Mouse (Mus musculus) T-helper 1 cell (primary cell): ENCODE results near the gene Cyp2a5.
"Not testable (repeated sequence)": the region's sequence is repeated elsewhere in the genome, so short reads cannot be mapped to it uniquely, and the experiment has no call there.

Source experiments
- in situ Hi-C: fragments of 300-600 bp; cut with MboI, MseI; formaldehyde crosslinking; loops from one replicate; pipeline ENCODE4 v1.15.1; 2025; ENCODE audit warnings: high pct_unique_total_duplicates

The Cyp2a5 gene

DNA sequence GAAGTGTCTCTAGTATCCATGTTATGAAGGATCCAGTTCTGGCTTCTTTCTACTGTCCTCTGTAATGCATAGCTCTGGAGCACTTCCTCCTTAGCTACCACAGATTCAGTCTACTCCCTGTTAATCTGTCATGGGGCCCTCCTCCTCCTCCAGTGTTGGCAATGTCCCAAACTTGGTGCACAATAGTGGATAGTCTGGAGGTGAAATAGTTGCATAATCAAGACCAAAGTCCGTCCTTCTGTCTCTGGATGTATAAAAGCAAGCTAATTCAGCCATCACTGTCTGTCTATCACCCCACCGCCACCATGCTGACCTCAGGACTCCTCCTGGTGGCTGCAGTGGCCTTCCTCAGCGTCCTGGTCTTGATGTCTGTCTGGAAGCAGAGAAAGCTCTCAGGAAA is at the start of gene Cyp2a5:
Gene Cyp2a5, plus strand, starts transcription at position 247 of the 400 bp plus-strand sequence.
- in situ Hi-C loops: not testable (repeated sequence)

DNA sequence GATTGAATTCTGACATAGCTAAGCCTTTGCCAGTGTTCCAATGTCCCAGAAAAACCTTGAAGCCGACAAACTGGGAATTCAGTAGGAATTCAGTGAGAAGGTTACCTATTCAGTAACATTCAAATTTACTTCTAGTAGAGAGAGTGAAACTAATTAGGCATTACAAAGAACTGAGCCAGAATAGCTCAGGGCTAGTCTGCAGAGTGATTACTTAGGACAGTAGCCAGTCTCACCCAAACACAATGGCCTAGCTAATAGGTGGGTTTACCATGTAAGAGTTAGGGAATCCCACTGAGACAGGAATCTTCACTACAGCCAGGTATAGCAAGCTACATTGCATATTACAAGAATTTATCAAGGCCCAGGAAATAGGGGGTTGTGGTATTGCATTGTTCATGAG is 49.1 kb upstream of the Cyp2a5 start:
- in situ Hi-C loops: loop anchor here (10.0 to 25.0 kb wide), 2 partner anchors 476 to 691 kb away; partner anchors contain the start of gene Numbl

DNA sequence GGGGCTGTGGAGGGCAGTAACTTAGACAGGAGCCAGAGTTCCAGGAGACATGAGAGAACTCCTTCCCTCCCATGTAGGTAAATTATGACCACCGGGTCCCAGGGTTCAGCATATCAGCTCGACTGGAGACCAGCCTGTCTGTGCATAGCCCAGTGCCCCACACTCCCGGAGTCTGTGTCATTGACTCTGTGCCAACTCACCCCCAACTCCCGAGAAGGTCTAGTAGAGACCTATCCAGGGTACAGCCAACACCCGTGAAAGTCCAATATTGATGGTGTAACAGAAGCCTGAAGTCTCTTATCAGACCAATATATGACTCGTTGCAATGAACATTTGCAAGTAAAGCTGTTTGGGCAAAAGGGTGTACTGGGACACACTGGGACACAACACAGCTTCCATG is 45.1 kb upstream of the Cyp2a5 start:
- in situ Hi-C loops: loop anchor here (10.0 to 25.0 kb wide), 2 partner anchors 472 to 695 kb away; partner anchors contain the start of gene Numbl

DNA sequence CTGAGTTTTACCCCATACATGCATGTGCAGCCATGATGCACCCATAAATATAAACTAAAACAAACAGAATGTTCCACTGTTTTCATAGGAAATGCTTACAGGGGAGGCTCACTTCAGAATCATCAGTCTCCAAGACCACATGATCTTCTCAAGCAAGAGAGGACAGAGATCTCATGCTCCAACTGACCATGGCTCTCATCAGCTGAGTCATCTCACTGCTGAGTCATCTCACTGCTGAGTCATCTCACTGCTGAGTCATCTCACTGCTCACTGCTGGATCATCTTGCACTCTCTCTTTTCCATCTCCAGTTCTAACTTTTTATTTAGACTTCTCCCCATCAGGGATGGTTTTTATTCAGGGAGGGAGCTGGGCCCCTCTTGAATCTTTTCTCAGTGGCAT is 35.0 kb upstream of the Cyp2a5 start:
- in situ Hi-C loops: no loop called here

DNA sequence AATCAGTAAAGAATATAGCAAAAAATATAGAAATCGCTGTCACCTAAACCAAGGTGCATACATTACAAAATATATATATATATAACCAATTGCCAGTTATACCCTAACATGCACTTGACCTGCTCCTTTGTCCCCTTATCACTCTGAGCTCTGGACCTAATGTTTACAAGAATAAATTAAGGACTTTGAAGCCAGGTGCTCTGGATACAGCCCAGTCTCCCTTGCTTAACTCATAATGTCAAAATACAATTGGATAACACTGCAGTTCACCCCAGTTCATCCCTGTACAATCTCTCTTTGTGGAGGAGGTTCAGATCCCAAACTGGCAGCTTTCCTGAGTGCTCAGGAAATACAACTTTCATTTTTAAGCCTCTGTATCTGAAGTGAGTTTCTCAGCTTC is 34.1 kb upstream of the Cyp2a5 start:
- in situ Hi-C loops: no loop called here

DNA sequence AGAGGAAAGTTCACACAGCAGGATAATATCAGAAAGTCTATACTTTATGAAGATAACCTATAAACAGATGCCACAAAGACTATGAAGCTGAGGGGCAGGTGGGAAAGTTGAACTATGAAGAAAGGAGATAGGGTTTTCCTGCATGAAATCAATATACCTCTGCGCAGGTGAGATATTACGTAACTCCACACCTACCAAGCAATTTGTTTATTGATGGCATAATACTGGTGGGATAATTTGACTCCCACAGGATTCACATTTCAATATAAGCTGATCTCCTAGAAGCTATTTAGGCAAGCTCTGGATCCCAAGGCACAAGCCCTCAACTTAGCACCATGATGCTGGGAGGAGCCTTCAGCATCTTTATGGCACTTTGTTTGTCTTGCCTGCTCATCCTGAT is 26.5 kb upstream of the Cyp2a5 start, which contains the start of gene Cyp2g1:
Gene Cyp2g1, plus strand, starts transcription at position 301 of the 400 bp plus-strand sequence.
- in situ Hi-C loops: no loop called here

DNA sequence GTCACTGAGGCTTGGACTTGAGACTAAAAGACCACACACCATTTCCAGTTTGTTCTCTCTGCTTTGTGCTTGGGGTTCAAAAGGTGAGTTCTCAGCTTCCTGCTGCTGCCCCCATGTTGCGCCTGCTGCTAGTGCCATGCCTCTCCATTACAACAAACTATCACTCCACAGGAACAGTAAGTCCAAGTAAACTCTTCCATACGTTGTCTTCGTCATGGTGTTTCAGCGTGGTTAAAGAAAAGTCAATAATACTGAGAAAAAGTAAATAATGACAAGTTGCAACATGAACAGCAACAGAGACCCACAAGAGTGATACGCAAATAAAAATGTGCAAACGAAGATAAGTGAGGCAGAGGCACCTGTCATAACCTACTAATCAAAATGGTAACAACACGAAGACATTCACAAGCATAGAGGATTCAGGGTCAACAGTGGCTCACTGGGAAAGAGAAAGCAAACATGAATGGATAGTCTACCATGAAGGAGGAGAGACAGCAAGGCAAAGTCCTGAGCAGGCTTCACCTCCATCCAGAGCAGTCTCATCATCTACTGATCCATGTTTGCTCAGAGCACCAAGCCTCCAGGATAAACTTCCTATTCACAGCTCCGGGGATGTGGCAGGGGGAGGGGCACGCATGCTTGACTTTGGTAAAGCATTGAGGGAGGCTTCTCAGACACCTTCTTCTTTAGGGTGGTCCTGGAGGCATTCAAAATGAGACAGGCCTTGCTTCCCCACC is 3.4 kb upstream of the Cyp2a5 start:
- in situ Hi-C loops: loop anchor here (5.0 kb wide), 1 partner anchor 529 kb away; no protein-coding TSS in a partner anchor

DNA sequence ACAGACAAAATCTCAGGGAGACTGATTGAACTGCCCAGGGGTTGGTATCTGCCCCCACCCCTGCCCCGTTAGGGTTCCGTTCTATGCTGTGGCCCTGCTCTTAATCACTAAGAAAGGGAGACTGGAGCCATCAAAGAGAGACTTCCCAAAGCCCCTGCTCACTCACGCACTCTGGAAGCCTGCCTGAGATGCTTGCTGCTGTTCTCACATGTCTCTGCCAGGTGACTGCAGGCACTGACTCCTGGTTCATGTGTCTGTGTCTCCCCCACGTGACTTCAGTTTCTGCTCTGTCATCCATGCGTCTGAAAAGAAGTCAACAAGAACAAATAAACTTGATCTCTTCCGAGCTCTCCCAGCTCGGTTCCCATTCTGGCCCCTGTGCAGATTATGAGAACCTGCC is 2.4 kb upstream of the Cyp2a5 start:
- in situ Hi-C loops: loop anchor here (5.0 kb wide), 1 partner anchor 530 kb away; no protein-coding TSS in a partner anchor

DNA sequence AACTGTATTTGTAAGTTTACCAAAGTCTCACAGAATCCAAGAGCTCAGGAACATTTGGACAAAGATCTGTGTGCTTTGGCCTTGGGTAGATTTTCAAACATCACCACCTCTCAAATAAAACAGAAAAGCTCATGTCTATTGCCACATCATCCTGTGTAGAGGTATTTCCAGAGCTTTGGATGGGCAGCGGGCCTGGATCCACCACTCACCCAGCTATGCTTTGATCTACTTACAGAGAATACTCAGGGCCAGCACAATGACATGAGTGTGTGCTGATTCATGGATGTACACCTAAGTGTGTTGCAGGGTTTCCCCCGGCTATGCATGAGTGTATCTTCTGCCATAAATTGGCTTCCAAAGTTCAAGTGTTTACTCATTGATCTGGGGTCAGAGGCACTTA is 8.3 kb downstream of the Cyp2a5 start:
- in situ Hi-C loops: loop anchor here (5.0 kb wide), 1 partner anchor 109 kb away; no protein-coding TSS in a partner anchor

DNA sequence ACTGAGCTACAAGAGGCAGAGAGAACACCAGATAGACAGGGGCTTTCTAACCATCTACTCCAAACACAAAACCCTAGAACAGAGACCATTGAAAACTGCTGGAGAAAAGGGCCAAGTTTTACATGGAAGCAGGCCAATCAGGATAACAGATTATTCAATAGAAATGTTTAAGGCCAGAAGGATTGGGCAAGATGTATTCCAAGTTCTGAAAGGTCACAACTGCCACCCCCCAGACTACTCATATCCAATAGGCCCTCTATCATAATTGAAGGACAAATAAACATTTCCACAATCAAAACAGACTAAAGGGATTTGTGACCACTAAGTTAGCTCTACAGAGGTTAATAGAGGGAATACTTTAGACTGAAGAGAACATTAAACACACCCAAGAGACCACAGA is 15.0 kb downstream of the Cyp2a5 start:
- in situ Hi-C loops: loop anchor here (10.0 kb wide), 1 partner anchor 525 kb away; no protein-coding TSS in a partner anchor

DNA sequence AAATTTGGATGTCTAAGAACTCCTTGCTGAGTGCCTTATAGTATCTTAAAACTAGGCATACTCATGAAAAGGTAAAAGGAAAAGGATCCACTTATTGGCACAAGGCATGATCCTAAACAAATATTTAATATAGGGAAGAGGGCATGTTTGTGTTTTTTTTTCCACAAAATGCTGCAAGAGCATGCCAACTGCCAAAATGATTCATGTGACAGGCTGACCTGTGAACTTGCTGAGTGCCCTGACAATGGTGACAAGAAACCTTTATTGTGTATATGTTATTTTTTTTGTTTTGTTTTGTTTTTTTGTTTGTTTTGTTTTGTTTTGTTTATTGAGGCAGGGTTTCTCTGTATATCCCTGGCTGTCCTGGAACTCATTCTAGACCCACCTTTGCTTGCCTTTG is 43.5 kb downstream of the Cyp2a5 start:
- in situ Hi-C loops: not testable (repeated sequence)

DNA sequence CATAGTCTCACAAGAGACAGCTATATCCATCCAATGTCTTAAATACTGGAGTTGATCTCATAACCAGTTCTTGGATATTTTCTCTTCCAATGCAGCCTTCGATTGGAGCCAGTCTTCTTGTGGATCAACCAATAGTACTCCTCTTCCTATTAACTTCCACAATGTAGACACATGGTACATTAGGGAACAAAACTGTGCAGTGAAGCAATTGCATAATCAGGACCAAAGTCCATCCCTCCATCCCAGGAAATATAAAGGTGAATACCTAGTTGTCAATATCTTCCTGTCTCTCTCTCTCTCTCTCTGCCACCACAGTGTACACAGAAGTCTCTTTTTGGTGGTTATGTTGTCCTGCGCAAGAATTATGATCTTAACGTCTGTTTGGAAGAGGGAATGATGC is 45.5 kb downstream of the Cyp2a5 start:
- in situ Hi-C loops: loop anchor here (5.0 kb wide), 1 partner anchor 528 kb away; no protein-coding TSS in a partner anchor
